Mouse (Mus musculus): Measurements from ENCODE around the gene Erbb3.

DNA sequence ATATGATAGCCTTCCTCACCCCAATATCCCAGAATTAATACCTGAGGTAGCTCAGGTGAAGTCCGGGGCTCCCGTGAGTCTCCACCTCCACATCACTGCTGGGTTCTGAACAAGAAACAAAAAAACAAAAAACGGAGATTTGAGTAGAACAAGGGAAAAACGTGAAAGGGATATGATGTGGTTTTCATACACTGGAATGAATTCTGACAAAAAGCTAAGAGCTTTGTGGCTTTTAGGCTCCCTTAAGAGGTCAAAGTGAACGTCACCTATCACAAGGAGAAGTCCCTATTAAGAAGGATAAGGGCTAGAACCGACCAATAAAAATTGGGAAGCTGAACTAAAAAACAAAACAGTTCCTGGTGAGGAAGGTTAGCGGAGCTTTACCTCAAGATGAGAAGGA lies 42.7 kb downstream of the Erbb3 start:
- TF ChIP-seq CTCF (IDR thresholded peaks at IDR 0.05; ENCODE audit: low read depth) = no peak
- no peak for TF ChIP-seq EP300 (optimal IDR thresholded peaks at IDR 0.05)

Measured in stomach, postnatal 0 days (tissue).